Mouse (Mus musculus) layer of hippocampus, adult 9-11 months (tissue): ENCODE measurements at regions not wholly inside any gene's neighbourhood (a gene's known extent, or its start where the extent isn't known, plus 50 kb on each side); places are given as distances from the start of the nearest gene placed in this dataset.
A peak's percentile ranks its signal among the peaks of the same experiment; 100 is the strongest.
"Not testable (repeated sequence)": the region's sequence is repeated elsewhere in the genome, so short reads cannot be mapped to it uniquely, and the experiment has no call there.

ENCODE experiments used
- DNase-seq: peaks from one replicate; pipeline ENCODE4 v3.0.0; 2022

DNA sequence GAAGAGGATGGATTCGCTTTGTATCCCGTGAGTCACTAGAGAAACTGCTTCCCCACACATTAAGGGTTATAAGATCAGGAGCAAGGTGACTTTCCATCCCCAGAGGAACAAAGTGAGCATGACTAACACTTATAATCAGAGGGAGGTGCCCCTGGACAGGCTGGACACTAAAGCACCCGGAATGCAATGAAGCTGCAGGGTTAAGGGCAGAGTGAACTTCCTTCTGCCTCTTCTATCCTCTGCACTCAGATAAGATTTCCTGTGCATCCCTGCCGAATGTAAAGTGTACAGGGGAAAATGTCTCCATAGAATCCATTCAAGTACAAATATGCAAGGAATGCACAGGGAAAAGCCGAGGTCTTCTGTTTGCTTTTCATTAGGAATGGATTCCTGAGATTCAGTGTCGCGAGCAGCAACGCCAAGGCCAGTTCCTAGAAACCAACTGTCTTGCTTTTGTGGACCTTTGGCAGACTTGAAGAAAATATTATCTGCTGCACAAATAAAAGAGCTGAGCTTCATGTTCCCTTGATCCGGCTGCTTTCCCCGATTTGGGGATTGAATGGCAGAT, 58.5 kb upstream of the Fbxl7 start:
- DNase-seq = no peak

DNA sequence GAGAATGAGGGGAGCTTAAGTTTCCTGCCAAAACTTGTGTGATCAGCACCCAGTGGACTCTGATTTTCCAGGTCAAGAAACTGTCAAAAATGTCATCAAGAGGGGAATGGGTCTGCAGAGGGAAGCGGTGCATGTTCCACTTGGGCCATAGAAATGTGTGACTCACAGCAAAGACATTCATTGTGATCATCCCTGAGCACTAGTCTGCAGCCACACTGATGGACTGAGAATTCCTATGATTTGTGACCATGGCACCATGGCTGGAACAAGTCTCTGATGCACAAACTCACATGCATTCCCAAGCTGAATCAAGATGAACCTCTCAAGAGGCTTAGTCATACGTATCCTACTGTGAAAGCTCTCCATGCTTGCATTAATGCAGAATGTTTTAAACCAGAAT, 63.6 kb upstream of the Fbxl7 start:
- DNase-seq = no peak

DNA sequence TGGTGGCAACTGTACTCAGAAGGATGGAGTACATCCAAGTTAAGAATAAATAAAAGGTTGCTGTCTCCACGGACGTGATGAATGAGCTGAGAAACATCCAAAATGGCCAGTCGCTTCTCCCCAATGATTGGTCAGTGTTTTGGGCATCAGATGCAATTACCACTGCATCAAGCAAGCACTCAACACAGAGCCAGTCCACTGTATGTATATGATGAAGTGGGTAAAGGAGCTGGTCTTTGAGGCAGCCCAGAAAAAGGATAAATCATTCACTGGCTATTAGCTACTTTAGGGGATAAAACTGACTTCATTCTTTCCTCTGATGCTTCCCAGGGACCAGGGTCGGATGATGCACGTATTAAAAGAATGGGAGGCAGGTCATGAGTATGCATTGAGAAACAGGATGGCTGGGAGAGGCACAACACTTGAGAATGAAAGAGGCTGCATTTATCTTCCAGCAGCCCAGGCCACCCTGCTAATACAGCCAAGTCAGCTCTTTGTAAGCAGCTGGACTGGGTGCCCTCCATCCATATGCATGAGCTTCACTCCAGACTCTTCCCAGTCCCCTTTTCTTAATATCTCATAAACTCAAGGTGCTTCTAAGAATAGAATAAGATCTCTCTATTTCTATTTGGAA, 73.1 kb upstream of the Fbxl7 start:
- DNase-seq = no peak

- DNase-seq = peak; percentile 43
These were observed 75.4 kb upstream of the Fbxl7 start for GRCm38 (mm10) chr15:26970770-26971169.

- no peak for DNase-seq
These were observed 97.7 kb upstream of the Fbxl7 start for GRCm38 (mm10) chr15:26993054-26993453.

DNA sequence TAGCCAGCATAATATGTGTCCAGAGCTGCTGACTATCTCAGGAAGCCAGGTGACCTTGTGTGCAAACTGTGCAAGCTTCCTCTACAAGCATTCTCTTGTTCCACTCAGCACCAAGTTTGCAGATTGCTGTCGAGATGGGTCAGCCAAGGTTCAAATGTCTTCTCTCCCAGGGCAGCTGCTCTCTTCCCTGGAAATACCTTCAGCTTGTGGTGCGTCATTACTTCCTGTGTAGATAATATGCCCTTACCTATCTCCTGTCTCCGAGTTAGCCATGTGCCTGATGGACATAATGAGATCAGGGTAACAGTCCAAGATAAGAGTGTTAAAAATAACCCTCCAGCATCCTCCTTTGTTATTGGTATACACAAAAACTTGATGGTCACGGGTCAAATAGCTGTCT, 113.7 kb upstream of the Fbxl7 start:
- DNase-seq = no peak

GRCm38 (mm10) chr15:27013906-27014658, 118.7 kb upstream of the Fbxl7 start:
- no peak for DNase-seq

GRCm38 (mm10) chr15:27014659-27014974, 119.2 kb upstream of the Fbxl7 start:
- DNase-seq = no peak

DNA sequence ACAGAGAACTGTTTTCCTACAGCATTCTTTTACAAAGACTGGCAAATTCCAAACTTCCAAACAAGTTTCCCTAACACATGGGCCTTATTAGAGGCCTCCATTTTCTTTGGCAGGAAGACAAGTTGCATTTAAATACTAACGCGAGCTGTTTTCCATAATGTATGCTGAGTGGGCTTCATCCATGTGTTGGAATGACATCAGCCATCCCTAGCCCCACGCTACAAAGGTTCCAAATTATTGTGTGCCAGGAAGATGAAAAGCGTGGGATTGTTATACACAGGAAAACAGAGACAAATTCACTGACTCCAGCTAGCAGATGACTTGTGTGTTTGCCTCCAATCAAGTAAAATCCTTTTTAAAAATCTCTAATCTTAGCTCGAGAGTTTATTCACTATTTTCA, 125.1 kb upstream of the Fbxl7 start:
- DNase-seq = peak; percentile 27

DNA sequence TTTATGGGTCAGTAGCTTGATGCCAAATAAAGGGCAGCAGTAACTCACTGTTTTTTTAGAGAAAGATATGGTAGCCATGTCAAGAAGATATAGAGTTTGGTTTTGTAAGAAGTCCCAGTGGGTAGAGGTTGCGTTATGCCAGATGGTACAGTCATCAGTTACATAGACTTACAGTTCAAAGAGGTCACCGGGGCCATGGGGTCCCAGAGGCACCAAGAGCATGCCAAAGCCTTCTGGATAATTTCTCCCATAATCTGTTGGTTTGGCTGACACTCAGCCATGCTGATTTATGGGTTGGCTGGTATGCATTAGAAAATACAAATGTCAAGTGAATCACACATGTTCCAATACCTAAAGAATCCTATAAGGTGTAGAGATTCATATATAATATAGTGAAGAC, 137.9 kb upstream of the Fbxl7 start:
- no peak for DNase-seq

DNA sequence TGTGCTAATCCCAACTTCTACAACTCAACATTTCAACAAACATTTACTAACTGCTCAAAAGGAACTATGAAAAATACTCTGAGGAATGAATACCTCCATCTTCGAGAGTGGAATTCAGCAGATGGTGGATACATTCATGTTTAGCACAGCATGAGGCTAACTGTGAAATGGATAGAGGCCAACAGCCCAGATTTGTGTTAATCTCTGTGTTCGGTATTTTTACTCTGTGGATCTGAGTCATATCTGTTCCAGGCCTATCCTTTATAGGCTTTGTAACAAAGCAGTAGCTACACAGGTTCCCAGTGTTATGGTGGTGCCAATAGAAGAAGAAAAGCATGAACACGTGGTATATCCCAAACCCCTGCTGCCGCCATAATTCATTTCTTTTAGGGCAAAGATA, 148.4 kb upstream of the Fbxl7 start:
- DNase-seq = peak; percentile 33

DNA sequence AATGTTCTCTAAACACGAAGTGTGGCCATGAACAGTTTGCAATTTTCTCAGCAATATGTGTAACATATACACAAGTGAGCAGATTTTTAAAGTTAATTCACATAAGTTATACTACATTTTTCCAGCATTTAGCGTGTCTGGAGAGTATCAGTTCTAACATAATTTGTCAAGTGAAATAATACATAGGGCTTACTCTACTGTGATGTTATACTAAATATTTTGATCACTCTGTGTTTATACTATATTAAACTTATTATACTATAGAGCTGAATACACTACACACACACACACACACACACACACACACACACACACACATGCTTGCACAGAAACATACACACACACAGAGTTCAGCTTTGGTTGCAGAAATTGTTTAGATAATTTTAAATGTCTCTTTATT, 155.3 kb upstream of the Fbxl7 start:
- DNase-seq = no peak

- peak; percentile 29 for DNase-seq
These were observed 168.1 kb upstream of the Fbxl7 start for GRCm38 (mm10) chr15:27063456-27063855.

- DNase-seq = peak; percentile 57
These were observed 168.6 kb upstream of the Fbxl7 start for GRCm38 (mm10) chr15:27063971-27064370.

- DNase-seq = peak; percentile 4
These were observed 172.3 kb upstream of the Fbxl7 start for GRCm38 (mm10) chr15:27067691-27068090.

- no peak for DNase-seq
These were observed 182.5 kb upstream of the Fbxl7 start for GRCm38 (mm10) chr15:27077926-27078325.

DNA sequence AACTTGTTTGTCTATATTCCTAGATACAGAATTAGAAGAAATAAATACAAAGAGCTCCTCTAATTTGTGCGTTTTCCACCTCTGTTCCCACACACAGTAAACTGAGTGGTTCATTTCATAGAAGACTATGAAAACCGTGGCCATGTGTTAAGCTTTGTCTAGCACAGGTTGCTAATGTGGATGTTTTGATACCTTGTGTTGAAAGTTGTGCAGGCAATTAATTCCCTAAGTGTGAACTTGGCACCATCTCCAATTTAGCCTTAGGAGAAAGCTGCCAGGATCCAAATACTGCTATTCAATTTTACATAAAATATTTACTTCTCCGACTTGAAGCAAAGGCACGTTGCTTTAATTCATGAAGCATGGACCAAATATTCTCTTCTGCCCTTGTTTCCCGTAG, 187.4 kb upstream of the Fbxl7 start:
- DNase-seq = no peak

- DNase-seq = no peak
These were observed 188.2 kb upstream of the Fbxl7 start for GRCm38 (mm10) chr15:27083596-27083995.

DNA sequence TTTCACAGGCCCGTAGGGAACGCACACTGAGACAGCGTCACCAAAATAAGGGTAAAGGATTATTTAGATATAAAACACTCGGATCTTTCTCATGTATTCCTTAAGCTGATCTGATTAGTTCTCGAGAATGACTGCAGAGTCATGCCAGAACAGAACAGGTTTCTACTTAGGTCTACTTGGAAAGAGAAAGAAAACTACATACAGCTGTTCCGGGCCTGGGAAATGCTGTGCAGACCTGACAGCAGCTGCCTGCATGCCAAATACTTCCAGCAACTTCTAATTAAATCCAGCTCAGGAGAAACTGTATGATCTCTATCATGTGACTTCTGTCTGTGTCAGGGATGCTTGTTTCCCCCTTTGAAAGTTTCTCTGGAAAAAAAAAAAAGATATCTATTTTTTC, 193.8 kb upstream of the Fbxl7 start:
- no peak for DNase-seq

GRCm38 (mm10) chr15:27094102-27094501, 198.7 kb upstream of the Fbxl7 start:
- DNase-seq = no peak

DNA sequence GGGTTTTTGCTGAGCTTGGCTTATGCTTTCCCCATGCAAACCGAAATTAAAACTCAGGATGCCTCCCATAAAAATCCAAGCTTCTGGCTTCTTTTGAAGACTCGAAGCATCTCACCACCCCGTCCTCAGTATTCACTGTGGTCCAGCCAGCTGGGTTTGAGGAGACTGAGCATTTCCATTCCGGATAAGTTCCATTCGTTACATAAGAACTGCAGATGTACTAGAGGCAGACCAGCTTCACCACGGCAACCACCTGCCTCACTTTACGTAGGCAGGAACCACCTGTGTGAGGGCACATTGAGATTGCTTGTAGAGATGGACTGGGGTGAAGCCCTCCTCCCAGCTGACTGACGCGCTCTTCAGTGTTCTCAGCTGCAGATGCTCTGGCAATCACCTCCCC, 199.9 kb upstream of the Fbxl7 start:
- peak; percentile 62 for DNase-seq

DNA sequence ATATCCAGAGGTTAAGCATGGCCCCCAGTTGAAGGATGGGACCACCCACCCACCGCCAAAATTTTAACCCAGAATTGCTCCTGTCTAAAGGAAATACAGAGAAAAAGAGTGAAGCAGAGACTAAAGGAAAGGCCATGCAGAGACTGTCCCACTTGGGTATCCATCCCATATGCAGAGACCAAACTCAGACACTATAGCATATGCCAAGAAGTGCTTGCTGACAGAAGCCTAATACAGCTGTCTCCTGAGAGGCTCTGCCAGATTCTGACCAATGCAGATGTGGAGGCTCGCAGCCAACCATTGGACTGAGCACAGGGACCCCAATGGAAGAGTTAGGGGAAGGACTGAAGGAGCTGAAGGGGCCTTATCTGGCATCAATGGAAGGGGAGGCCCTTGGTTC, 206.2 kb upstream of the Fbxl7 start:
- not testable (repeated sequence) for DNase-seq

DNA sequence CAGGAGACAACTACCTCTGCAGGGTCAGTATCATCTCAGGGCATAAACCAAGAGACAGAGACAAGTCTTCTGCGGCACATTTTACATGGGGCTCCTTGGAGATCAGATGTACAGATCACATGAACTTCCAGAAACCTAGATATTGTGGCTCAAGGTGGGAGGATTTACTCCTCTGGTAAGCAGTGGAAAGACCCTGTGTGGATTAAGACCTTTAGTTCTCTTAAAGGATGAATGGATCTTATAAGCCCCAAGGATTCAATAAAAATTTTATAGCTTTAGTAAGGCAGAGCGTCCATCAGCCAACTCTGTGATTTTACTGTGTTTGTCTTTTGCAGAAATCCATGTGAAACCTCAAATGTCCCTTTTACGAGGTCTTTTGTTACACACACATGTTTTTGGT, 213.8 kb upstream of the Fbxl7 start:
- DNase-seq = no peak

GRCm38 (mm10) chr15:27129697-27130096, 234.3 kb upstream of the Fbxl7 start:
- no peak for DNase-seq

GRCm38 (mm10) chr15:27132761-27133160, 237.4 kb upstream of the Fbxl7 start:
- DNase-seq = no peak
